In genomic region chr4:106764166-106764565, GRCm38 (mm10) we compare ENCODE assay signal across 24 mouse cellular contexts. TPM values are rescaled to one million over a fixed set of nuclear protein-coding genes. Genes with fewer than 3 reads are reported as not detected.
"Had no signal": no experiment of that assay in that cellular context is flagged by ENCODE, and none has a peak within 500 bp of the region (broad histone marks: within the 10 kb centered on the region; RNA-seq: fewer than 3 reads in every experiment).

No protein-coding gene starts in this region.

- ATAC-seq: midbrain, embryonic 13.5 days had no signal

- H3K9ac ChIP-seq: limb, embryonic 12.5 days; limb, embryonic 15.5 days; liver, embryonic 13.5 days; midbrain, embryonic 13.5 days; neural tube, embryonic 12.5 days; neural tube, embryonic 15.5 days had no signal

- DNase-seq: kidney, postnatal 10 days; kidney, postnatal 4 days; left cerebral cortex, postnatal 4 days; liver, embryonic 13.5 days; lung, adult 2 months; lung, postnatal 14 days; lung, postnatal 4 days; right cerebral cortex, adult 18-20 months; right cerebral cortex, postnatal 14 days; right cerebral cortex, postnatal 4 days; thymus, adult 2 months; thymus, postnatal 14 days; thymus, postnatal 4 days had no signal

- H3K27me3 ChIP-seq: limb, embryonic 12.5 days; limb, embryonic 15.5 days; liver, embryonic 13.5 days; midbrain, embryonic 13.5 days; neural tube, embryonic 12.5 days; neural tube, embryonic 15.5 days had no signal

- H3K9me3 ChIP-seq: limb, embryonic 12.5 days; limb, embryonic 15.5 days; liver, embryonic 13.5 days; midbrain, embryonic 13.5 days; neural tube, embryonic 12.5 days; neural tube, embryonic 15.5 days had no signal

- H3K36me3 ChIP-seq: limb, embryonic 15.5 days; midbrain, embryonic 13.5 days; neural tube, embryonic 12.5 days; neural tube, embryonic 15.5 days had no signal

- H3K27ac ChIP-seq: limb, embryonic 12.5 days; limb, embryonic 15.5 days; liver, embryonic 13.5 days; midbrain, embryonic 13.5 days; neural tube, embryonic 12.5 days; neural tube, embryonic 15.5 days; stomach, postnatal 0 days had no signal

- H3K4me3 ChIP-seq: limb, embryonic 12.5 days; limb, embryonic 15.5 days; liver, embryonic 13.5 days; midbrain, embryonic 13.5 days; neural tube, embryonic 12.5 days; neural tube, embryonic 15.5 days had no signal

- H3K4me2 ChIP-seq: limb, embryonic 12.5 days; limb, embryonic 15.5 days; liver, embryonic 13.5 days; midbrain, embryonic 13.5 days; neural tube, embryonic 12.5 days; neural tube, embryonic 15.5 days had no signal

- H3K4me1 ChIP-seq: limb, embryonic 12.5 days; limb, embryonic 15.5 days; liver, embryonic 13.5 days; neural tube, embryonic 15.5 days had no signal

RNA-seq across cellular contexts. Expression of gene Fam151a, which starts 30.5 kb away (rescaled TPM):
- total RNA-seq: layer of hippocampus, adult 18-20 months; layer of hippocampus, postnatal 14 days; left cerebral cortex, postnatal 14 days; left cerebral cortex, postnatal 4 days; megakaryocyte progenitor cell, adult 5-6 weeks; megakaryocyte-erythroid progenitor cell, adult 5-6 weeks had no signal
- polyA plus RNA-seq: limb, embryonic 12.5 days; midbrain, embryonic 13.5 days; neural tube, embryonic 12.5 days; neural tube, embryonic 15.5 days had no signal

RNA-seq across cellular contexts. Expression of gene Mroh7, which starts 33.4 kb away (rescaled TPM):
- total RNA-seq: megakaryocyte progenitor cell, adult 5-6 weeks; megakaryocyte-erythroid progenitor cell, adult 5-6 weeks had no signal
